Mouse (Mus musculus) mammary gland, adult 2 months (tissue): Measurements from ENCODE around the gene Nxph1. TPM values are rescaled to one million over a fixed set of nuclear protein-coding genes. Genes with fewer than 3 reads are reported as not detected.

Source experiments
- polyA plus RNA-seq: library from polyadenylated mRNA; depleted of rRNA; stranded (reverse); fragments of >200 nt; gene quantifications from 2 replicates; pipeline ENCODE4 v1.2.3, GENCODE M21; 2012; ENCODE audit warnings: low replicate concordance; rRNA removed

Gene Nxph1
- 0.34 and 0.48 TPM in 2 replicates for polyA plus RNA-seq

DNA sequence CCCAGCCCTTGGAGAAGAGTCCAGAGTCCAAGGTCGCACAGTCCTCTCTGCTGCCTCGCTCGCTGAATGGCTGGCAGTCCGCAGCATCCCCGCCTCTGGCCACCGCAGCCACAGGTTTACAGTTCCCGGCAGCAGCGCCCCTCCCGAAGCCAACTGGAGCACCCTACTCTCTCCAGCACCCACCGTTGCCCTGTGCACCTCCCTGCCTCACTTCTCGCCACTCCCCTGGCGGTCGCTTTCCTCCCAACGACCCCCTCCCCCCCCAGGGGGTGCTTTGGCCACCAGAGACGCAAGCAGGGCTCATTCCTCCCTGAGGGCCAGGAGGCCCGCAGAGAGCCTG is at the start of gene Nxph1:
TSS of gene Nxph1 (plus strand) at position 301 of the 340 bp plus-strand sequence.

Other genes starting within 250 kb of the Nxph1 start
- gene Ica1, start 169.9 kb upstream of the Nxph1 start, polyA plus RNA-seq, result 3.4 and 3.5 TPM in 2 replicates